ENCODE assay signal across 19 mouse cellular contexts in the genomic region with DNA sequence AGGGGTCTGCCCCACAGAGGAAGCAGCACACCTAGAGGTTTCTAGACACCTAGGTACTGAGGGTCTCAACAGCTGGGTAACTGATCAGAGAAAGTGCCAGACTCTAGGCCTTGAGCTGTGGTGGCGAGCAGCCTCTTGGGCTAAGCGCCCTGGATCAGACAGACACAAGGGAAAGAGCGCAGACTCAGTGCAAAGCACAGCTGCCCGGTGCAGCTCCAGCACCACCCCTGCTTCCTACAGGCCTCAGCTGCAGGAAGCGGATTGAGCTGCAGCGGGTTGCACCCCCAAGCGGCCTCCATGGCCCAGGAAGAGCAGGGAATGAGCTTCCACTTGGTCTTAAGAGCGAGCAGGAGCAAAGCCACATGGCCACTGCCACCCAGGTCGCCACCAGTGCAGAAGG. TPM values are rescaled to one million over a fixed set of nuclear protein-coding genes. Genes with fewer than 3 reads are reported as not detected.
DNase-seq lines count a peak whose midpoint lies in the region; ATAC-seq and TF ChIP-seq lines count a peak whose summit lies in the region.
"Had no signal": no experiment of that assay in that cellular context is flagged by ENCODE, and none has a peak within 500 bp of the region (broad histone marks: within the 10 kb centered on the region; RNA-seq: fewer than 3 reads in every experiment).

No protein-coding gene starts in this region.

- no peak overlapping the region for H3K9ac ChIP-seq in heart, embryonic 16.5 days (ENCODE audit: low read length)
- H3K9ac ChIP-seq: embryonic facial prominence, embryonic 13.5 days; hindbrain, embryonic 14.5 days; intestine, embryonic 15.5 days had no signal

- peak; percentile 51 for ATAC-seq in frontal cortex, adult (ENCODE audit: low TSS enrichment)
- ATAC-seq in heart, embryonic 16.5 days (replicated peaks; ENCODE audit: extremely low read depth, insufficient read depth, low FRiP score): no peak
- ATAC-seq: forebrain, embryonic 14.5 days; intestine, embryonic 15.5 days had no signal

- 0 out of 2 replicates have a peak overlapping the region, but pooled peaks have one; percentile 9 for H3K27ac ChIP-seq in heart, embryonic 16.5 days (ENCODE audit: low read length)
- H3K27ac ChIP-seq in cortical plate, adult 2 months (ENCODE audit: insufficient read depth, low read length): peak overlapping the region; percentile 45; the same call in 1 of the 2 replicates
- H3K27ac ChIP-seq: embryonic facial prominence, embryonic 13.5 days; hindbrain, embryonic 10.5 days; hindbrain, embryonic 14.5 days; intestine, embryonic 15.5 days had no signal

- peaks cover 5% of the 10 kb centered on the region; the same call in 1 of the 2 replicates for H3K4me1 ChIP-seq in heart, embryonic 16.5 days (ENCODE audit: control insufficient read depth, insufficient read depth, low read length)
- H3K4me1 ChIP-seq in cortical plate, adult 2 months (ENCODE audit: control insufficient read depth, insufficient read depth, low read length): peaks cover 4% of the 10 kb centered on the region
- H3K4me1 ChIP-seq: embryonic facial prominence, embryonic 13.5 days; hindbrain, embryonic 10.5 days; intestine, embryonic 15.5 days had no signal

- H3K4me3 ChIP-seq in heart, embryonic 16.5 days (ENCODE audit: low read length): no peak overlapping the region
- no peak overlapping the region for H3K4me3 ChIP-seq in cortical plate, adult 2 months (ENCODE audit: insufficient read depth, low read length)
- H3K4me3 ChIP-seq: embryonic facial prominence, embryonic 13.5 days; hindbrain, embryonic 10.5 days; intestine, embryonic 15.5 days had no signal

- intact Hi-C loops in heart, postnatal 36 days (cut with DNase I): no loop called here
- intact Hi-C loops in left cerebral cortex, postnatal 4 days (cut with DNase I): no loop called here

- H3K4me2 ChIP-seq in heart, embryonic 16.5 days (ENCODE audit: low read depth, low read length): no peak overlapping the region
- H3K4me2 ChIP-seq: embryonic facial prominence, embryonic 13.5 days; hindbrain, embryonic 14.5 days; intestine, embryonic 15.5 days had no signal

- no peak for DNase-seq in frontal cortex, adult 2 months (ENCODE audit: extremely low spot score in 1 of 2, low spot score in 1 of 2)
- DNase-seq in heart, postnatal 36 days: no peak
- peak; percentile 46 for DNase-seq in left cerebral cortex, postnatal 4 days
- no peak for DNase-seq in left cerebral cortex, adult 8-10 months (ENCODE audit: low spot score in 2 of 2)
- no peak for DNase-seq in gastrocnemius, postnatal 4 days (ENCODE audit: low spot score in 2 of 2)
- DNase-seq: adrenal gland, postnatal 10 days; cerebellum, adult 8-10 months; cerebellum, postnatal 14 days; gastrocnemius, postnatal 14 days; kidney, adult 18-20 months had no signal

- no peak for TF ChIP-seq POLR2A in cortical plate, adult 2 months (IDR thresholded peaks at IDR 0.05; ENCODE audit: extremely low read depth, insufficient read depth, low read length)

- no peaks in the 10 kb centered on the region for H3K9me3 ChIP-seq in heart, embryonic 16.5 days (replicated peaks; ENCODE audit: control insufficient read depth, low read length)
- H3K9me3 ChIP-seq: embryonic facial prominence, embryonic 13.5 days; G1E; hindbrain, embryonic 10.5 days; intestine, embryonic 15.5 days had no signal

- H3K36me3 ChIP-seq in heart, embryonic 16.5 days (ENCODE audit: control insufficient read depth, insufficient read depth): peaks cover 74% of the 10 kb centered on the region

- no peaks in the 10 kb centered on the region for H3K27me3 ChIP-seq in heart, embryonic 16.5 days (ENCODE audit: control insufficient read depth, insufficient read depth, low read length)
- H3K27me3 ChIP-seq: embryonic facial prominence, embryonic 13.5 days; intestine, embryonic 15.5 days had no signal

- WGBS in heart, embryonic 16.5 days: 84% methylated on average over 9 of the region's 9 CpGs

- no peak for TF ChIP-seq CTCF in cortical plate, adult 2 months (IDR thresholded peaks at IDR 0.05; ENCODE audit: extremely low read depth, insufficient read depth, low read length)

RNA-seq across cellular contexts. Expression of gene Lat2, which starts 5.6 kb away (rescaled TPM):
- polyA plus RNA-seq in frontal cortex, adult 2 months (2012; rRNA removed): 5.3 and 5.6 TPM in 2 replicates
- polyA plus RNA-seq in heart, embryonic 16.5 days (2015; fragmentation: Nextera tagmentation; extraction: Ambion mirVana): 4.5 and 5.7 TPM in 2 replicates
- total RNA-seq in heart, postnatal 36 days (2021): 1 to 10 TPM; 1.6 to 2.2 TPM
- total RNA-seq in left cerebral cortex, postnatal 4 days (2021): 1 to 10 TPM; 4.4 to 5.6 TPM
- total RNA-seq in left cerebral cortex, adult 8-10 months (2022): 10 to 100 TPM in 2 of 4 experiments, 1 to 10 TPM in 2; 2.3 to 10.9 (median 6.9) TPM
- polyA plus RNA-seq in cortical plate, adult 2 months (2012; rRNA removed): 4.9 and 5.4 TPM in 2 replicates
- 1 to 10 TPM; 4.5 to 6.3 TPM for total RNA-seq in gastrocnemius, postnatal 4 days (2021)

RNA-seq across cellular contexts. Expression of gene Eif4h, which starts 18.8 kb away (rescaled TPM):
- polyA plus RNA-seq in frontal cortex, adult 2 months (2012; rRNA removed): 343 and 362 TPM in 2 replicates
- polyA plus RNA-seq in heart, embryonic 16.5 days (2015; fragmentation: Nextera tagmentation; extraction: Ambion mirVana): 347 and 358 TPM in 2 replicates
- total RNA-seq in heart, postnatal 36 days (2021): 100 to 1,000 TPM; 143 to 145 TPM
- total RNA-seq in left cerebral cortex, postnatal 4 days (2021): 100 to 1,000 TPM; 285 to 287 TPM
- 100 to 1,000 TPM; 311 to 328 (median 321) TPM for total RNA-seq in left cerebral cortex, adult 8-10 months (2022)
- 360 and 369 TPM in 2 replicates for polyA plus RNA-seq in cortical plate, adult 2 months (2012; rRNA removed)
- total RNA-seq in gastrocnemius, postnatal 4 days (2021): 100 to 1,000 TPM; 208 to 209 TPM

RNA-seq across cellular contexts. Expression of gene Rfc2, which starts 39.3 kb away (rescaled TPM):
- 124 and 130 TPM in 2 replicates for polyA plus RNA-seq in frontal cortex, adult 2 months (2012; rRNA removed)
- polyA plus RNA-seq in heart, embryonic 16.5 days (2015; fragmentation: Nextera tagmentation; extraction: Ambion mirVana): 190 and 224 TPM in 2 replicates
- total RNA-seq in heart, postnatal 36 days (2021): 10 to 100 TPM; 23.4 to 23.9 TPM
- 10 to 100 TPM; 81.7 to 92.8 TPM for total RNA-seq in left cerebral cortex, postnatal 4 days (2021)
- 10 to 100 TPM; 54.0 to 67.3 (median 60.3) TPM for total RNA-seq in left cerebral cortex, adult 8-10 months (2022)
- 124 and 128 TPM in 2 replicates for polyA plus RNA-seq in cortical plate, adult 2 months (2012; rRNA removed)
- 10 to 100 TPM; 42.6 to 45.0 TPM for total RNA-seq in gastrocnemius, postnatal 4 days (2021)
